ENCODE assay signal across 26 mouse cellular contexts in genomic region chr6:134533021-134533420, GRCm38 (mm10). TPM values are rescaled to one million over a fixed set of nuclear protein-coding genes. Genes with fewer than 3 reads are reported as not detected.
DNase-seq lines count a peak whose midpoint lies in the region; ATAC-seq and TF ChIP-seq lines count a peak whose summit lies in the region.
"Had no signal": no experiment of that assay in that cellular context is flagged by ENCODE, and none has a peak within 500 bp of the region (broad histone marks: within the 10 kb centered on the region; RNA-seq: fewer than 3 reads in every experiment).

No protein-coding gene starts in this region.

- no peak overlapping the region for H3K4me2 ChIP-seq in liver, embryonic 13.5 days
- no peak overlapping the region for H3K4me2 ChIP-seq in liver, embryonic 11.5 days
- no peak overlapping the region for H3K4me2 ChIP-seq in forebrain, embryonic 13.5 days
- H3K4me2 ChIP-seq: embryonic facial prominence, embryonic 13.5 days; heart, embryonic 13.5 days; hindbrain, embryonic 14.5 days; limb, embryonic 13.5 days; midbrain, embryonic 15.5 days had no signal

- TF ChIP-seq RAD21 in MEL (IDR thresholded peaks at IDR 0.05; ENCODE audit: low read depth, low read length) = no peak

- DNase-seq in liver, embryonic 13.5 days = no peak
- DNase-seq in liver, embryonic 11.5 days (ENCODE audit: low spot score) = no peak
- peak; percentile 48 for DNase-seq in CD4-positive helper T cell, adult 2 months (ENCODE audit: low read depth, low spot score)
- DNase-seq in MEL (ENCODE audit: low read depth, low spot score) = no peak
- no peak for DNase-seq in adrenal gland, adult 2 months
- DNase-seq: adrenal gland, postnatal 25 days; cerebellum, adult 11-12 months; cerebellum, adult 9-11 months; gastrocnemius, postnatal 10 days; heart, postnatal 10 days; kidney, adult 2 months; kidney, postnatal 36 days; lung, postnatal 4 days; right cerebral cortex, postnatal 25 days had no signal

- peak in 1 of 2 experiments; percentile 13; a peak in 1 of 4 replicates for TF ChIP-seq EP300 in MEL (IDR thresholded peaks at IDR 0.05; ENCODE audit: low read depth in 1 of 2, low read length in 2 of 2)

- H3K9me3 ChIP-seq in liver, embryonic 13.5 days (replicated peaks) = no peaks in the 10 kb centered on the region
- no peaks in the 10 kb centered on the region for H3K9me3 ChIP-seq in liver, embryonic 11.5 days (ENCODE audit: control insufficient read depth, low read length)
- H3K9me3 ChIP-seq in MEL (replicated peaks; ENCODE audit: insufficient read depth, low read length) = no peaks in the 10 kb centered on the region
- H3K9me3 ChIP-seq in forebrain, embryonic 13.5 days (replicated peaks) = 0 out of 2 replicates have a peak, but pooled peaks cover 3% of the 10 kb centered on the region
- H3K9me3 ChIP-seq: embryonic facial prominence, embryonic 13.5 days; megakaryocyte, embryonic 14.5 days; midbrain, embryonic 15.5 days had no signal

- TF ChIP-seq CTCF in MEL (IDR thresholded peaks at IDR 0.05 in 2 of 3, conservative IDR thresholded peaks at IDR 0.05 in 1 of 3; ENCODE audit: control insufficient read depth in 1 of 3, insufficient read depth in 1 of 3, low read depth in 2 of 3, low read length in 3 of 3, poor library complexity in 1 of 3, severe bottlenecking in 1 of 3) = no peak

- no peak overlapping the region for H3K4me3 ChIP-seq in liver, embryonic 13.5 days (replicated peaks)
- H3K4me3 ChIP-seq in liver, embryonic 11.5 days (ENCODE audit: low read depth, low read length) = no peak overlapping the region
- H3K4me3 ChIP-seq in MEL (ENCODE audit: control insufficient read depth in 1 of 2, insufficient read depth in 1 of 2, low read depth in 2 of 2, low read length in 2 of 2) = no peak overlapping the region
- H3K4me3 ChIP-seq in forebrain, embryonic 13.5 days = no peak overlapping the region
- H3K4me3 ChIP-seq: embryonic facial prominence, embryonic 13.5 days; forebrain, embryonic 10.5 days; heart, embryonic 13.5 days; layer of hippocampus, adult 2 months; limb, embryonic 13.5 days; megakaryocyte, embryonic 14.5 days; midbrain, embryonic 15.5 days had no signal

- peaks cover 73% of the 10 kb centered on the region for H3K4me1 ChIP-seq in liver, embryonic 13.5 days (replicated peaks)
- peaks cover 27% of the 10 kb centered on the region for H3K4me1 ChIP-seq in liver, embryonic 11.5 days (replicated peaks; ENCODE audit: control insufficient read depth, insufficient read depth, low read length)
- peaks cover 7 to 17% of the 10 kb centered on the region in 2 experiments; a peak in 3 of 4 replicates for H3K4me1 ChIP-seq in MEL (ENCODE audit: control insufficient read depth in 1 of 2, insufficient read depth in 2 of 2, low read length in 2 of 2)
- peaks cover 14% of the 10 kb centered on the region for H3K4me1 ChIP-seq in forebrain, embryonic 13.5 days

- no peak for TF ChIP-seq POLR2A in MEL (IDR thresholded peaks at IDR 0.05; ENCODE audit: control insufficient read depth in 1 of 2, insufficient read depth in 1 of 2, low read depth in 1 of 2, low read length in 2 of 2, poor library complexity in 1 of 2)

- no peak overlapping the region for H3K9ac ChIP-seq in liver, embryonic 13.5 days
- no peak overlapping the region for H3K9ac ChIP-seq in liver, embryonic 11.5 days (ENCODE audit: low read depth, low read length)
- H3K9ac ChIP-seq in MEL (ENCODE audit: control insufficient read depth, low read depth, low read length, poor library complexity, severe bottlenecking) = no peak overlapping the region
- no peak overlapping the region for H3K9ac ChIP-seq in forebrain, embryonic 13.5 days
- H3K9ac ChIP-seq: embryonic facial prominence, embryonic 13.5 days; heart, embryonic 13.5 days; hindbrain, embryonic 14.5 days; limb, embryonic 13.5 days; midbrain, embryonic 15.5 days had no signal

- no peaks in the 10 kb centered on the region for H3K27me3 ChIP-seq in liver, embryonic 13.5 days
- no peaks in the 10 kb centered on the region for H3K27me3 ChIP-seq in liver, embryonic 11.5 days (replicated peaks; ENCODE audit: control insufficient read depth, insufficient read depth, low read length)
- H3K27me3 ChIP-seq in MEL (ENCODE audit: control insufficient read depth in 1 of 2, insufficient read depth in 2 of 2, low read length in 2 of 2) = no peaks in the 10 kb centered on the region
- no peaks in the 10 kb centered on the region for H3K27me3 ChIP-seq in forebrain, embryonic 13.5 days
- H3K27me3 ChIP-seq: CH12.LX; embryonic facial prominence, embryonic 13.5 days; heart, embryonic 13.5 days; limb, embryonic 13.5 days; megakaryocyte, embryonic 14.5 days; midbrain, embryonic 15.5 days had no signal

- 0 out of 2 replicates have a peak overlapping the region, but pooled peaks have one; percentile 27 for H3K27ac ChIP-seq in liver, embryonic 13.5 days
- no peak overlapping the region for H3K27ac ChIP-seq in liver, embryonic 11.5 days (ENCODE audit: low read depth, low read length)
- no peak overlapping the region for H3K27ac ChIP-seq in MEL (ENCODE audit: control insufficient read depth, low read depth, low read length)
- H3K27ac ChIP-seq in forebrain, embryonic 13.5 days = no peak overlapping the region
- H3K27ac ChIP-seq: embryonic facial prominence, embryonic 13.5 days; forebrain, embryonic 10.5 days; heart, embryonic 13.5 days; hindbrain, embryonic 14.5 days; layer of hippocampus, adult 2 months; limb, embryonic 13.5 days; midbrain, embryonic 15.5 days had no signal

- 38% methylated on average over 3 of the region's 3 CpGs for WGBS in liver, embryonic 13.5 days (ENCODE audit: insufficient replicate concordance)
- WGBS in liver, embryonic 11.5 days = 51% methylated on average over 3 of the region's 3 CpGs
- 90% methylated on average over 3 of the region's 3 CpGs for WGBS in forebrain, embryonic 13.5 days

- peaks cover 37% of the 10 kb centered on the region for H3K79me2 ChIP-seq in MEL (ENCODE audit: control insufficient read depth, insufficient read depth, low read length, poor library complexity)

- no peak for ATAC-seq in liver, embryonic 13.5 days (ENCODE audit: low read depth)
- ATAC-seq in liver, embryonic 11.5 days (replicated peaks; ENCODE audit: low FRiP score) = no peak
- 0 out of 2 replicates have a peak, but pooled peaks have one; percentile 22 for ATAC-seq in megakaryocyte-erythroid progenitor cell, adult 5-6 weeks (replicated peaks; ENCODE audit: low FRiP score, low TSS enrichment, poor library complexity, severe bottlenecking)
- no peak for ATAC-seq in forebrain, embryonic 13.5 days
- ATAC-seq: forebrain, embryonic 16.5 days; midbrain, embryonic 15.5 days had no signal

- H3K36me3 ChIP-seq in liver, embryonic 13.5 days = peaks cover 7% of the 10 kb centered on the region
- no peaks in the 10 kb centered on the region; the same call in 1 of the 2 replicates for H3K36me3 ChIP-seq in liver, embryonic 11.5 days (ENCODE audit: control insufficient read depth, insufficient read depth, low read length)
- H3K36me3 ChIP-seq in MEL (ENCODE audit: control insufficient read depth in 1 of 2, insufficient read depth in 2 of 2, low read length in 2 of 2) = peaks cover 2 to 20% of the 10 kb centered on the region in 2 experiments
- H3K36me3 ChIP-seq in forebrain, embryonic 13.5 days (ENCODE audit: poor library complexity, severe bottlenecking) = peaks cover 10% of the 10 kb centered on the region
- H3K36me3 ChIP-seq: midbrain, embryonic 15.5 days had no signal

TF ChIP-seq in MEL, 35 proteins besides CTCF, POLR2A, EP300 and RAD21:
- no peak for TF ChIP-seq MXI1 (IDR thresholded peaks at IDR 0.05; ENCODE audit: low read depth, low read length)
- TF ChIP-seq GATA1 (IDR thresholded peaks at IDR 0.05; ENCODE audit: low read depth, low read length) = peak; percentile 18; the same call in 1 of the 2 replicates

RNA-seq across cellular contexts. Expression of gene Lrp6, which starts 33.7 kb away (rescaled TPM):
- polyA plus RNA-seq in liver, embryonic 13.5 days (2015; fragmentation: Nextera tagmentation; extraction: Ambion mirVana) = 6.8 and 8.7 TPM in 2 replicates
- 14.1 and 17.1 TPM in 2 replicates for polyA plus RNA-seq in liver, embryonic 11.5 days (2014; fragmentation: Nextera tagmentation; extraction: Ambion mirVana)
- 13.1 and 13.4 TPM in 2 replicates for total RNA-seq in MEL (2012; rRNA removed)
- polyA plus RNA-seq in MEL (2012; ENCODE audit: insufficient read depth in 1 of 2, insufficient read length in 2 of 2, low read depth in 1 of 2, low replicate concordance in 2 of 2, missing spikeins in 1 of 2) = 10 to 100 TPM; 17.2 to 25.7 TPM
- total RNA-seq in megakaryocyte-erythroid progenitor cell, adult 5-6 weeks (2014; fragmentation: Nextera tagmentation) = 22.9 and 31.8 TPM in 2 replicates
- 40.6 and 50.7 TPM in 2 replicates for total RNA-seq in megakaryocyte-erythroid progenitor cell, adult 5-6 weeks (2017)
- 10 to 100 TPM; 71.1 to 71.2 TPM for total RNA-seq in adrenal gland, adult 2 months (2021)
- 27.1 and 44.6 TPM in 2 replicates for polyA plus RNA-seq in adrenal gland, adult 2 months (2012; rRNA removed)
- polyA plus RNA-seq in forebrain, embryonic 13.5 days (2015; fragmentation: Nextera tagmentation; extraction: Ambion mirVana) = 22.5 and 26.6 TPM in 2 replicates
